Mouse (Mus musculus): ENCODE measurements at regions not wholly inside any gene's neighbourhood (a gene's known extent, or its start where the extent isn't known, plus 50 kb on each side); places are given as distances from the start of the nearest gene placed in this dataset.

DNA sequence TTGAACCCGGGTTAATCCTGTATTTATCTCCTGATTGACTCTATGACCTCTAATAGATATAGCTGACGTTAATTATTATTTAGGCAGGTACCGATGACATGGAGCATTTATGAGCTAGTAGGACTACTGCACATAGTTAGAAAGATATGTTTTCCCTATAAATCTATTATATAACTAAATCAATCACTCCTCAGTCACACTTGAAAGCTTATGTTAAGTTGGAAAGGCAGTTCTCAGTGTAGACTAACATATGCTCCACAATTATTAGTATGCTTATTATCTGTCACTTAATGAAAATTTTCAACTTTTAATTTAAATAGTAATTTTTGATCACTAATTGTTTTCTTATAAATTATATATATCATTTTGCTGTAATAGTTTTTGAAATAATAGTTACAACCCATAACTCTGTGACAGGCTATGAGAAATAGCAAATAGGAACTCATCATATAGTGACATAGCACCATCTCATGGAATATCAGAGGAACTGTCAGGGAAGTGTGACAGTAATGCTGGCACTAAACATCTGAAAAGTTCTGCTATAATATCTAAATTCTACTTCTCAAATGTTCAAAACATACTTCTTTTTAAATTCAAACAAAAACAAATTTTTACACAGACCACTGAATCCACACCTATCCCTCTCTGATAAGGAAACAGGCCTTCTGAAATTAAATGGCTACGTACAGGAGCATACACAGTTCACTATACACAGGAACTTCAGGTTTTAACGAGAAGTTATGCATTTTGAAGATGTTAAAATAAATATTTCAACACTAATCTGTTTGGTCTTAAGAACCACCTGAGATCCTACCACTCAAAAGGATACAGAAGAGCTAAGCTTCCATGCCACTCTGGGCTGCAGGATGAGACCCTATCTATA is 75.3 kb upstream of the Map2 start:
- WGBS: 63% methylated on average over 5 of the region's 5 CpGs

DNA sequence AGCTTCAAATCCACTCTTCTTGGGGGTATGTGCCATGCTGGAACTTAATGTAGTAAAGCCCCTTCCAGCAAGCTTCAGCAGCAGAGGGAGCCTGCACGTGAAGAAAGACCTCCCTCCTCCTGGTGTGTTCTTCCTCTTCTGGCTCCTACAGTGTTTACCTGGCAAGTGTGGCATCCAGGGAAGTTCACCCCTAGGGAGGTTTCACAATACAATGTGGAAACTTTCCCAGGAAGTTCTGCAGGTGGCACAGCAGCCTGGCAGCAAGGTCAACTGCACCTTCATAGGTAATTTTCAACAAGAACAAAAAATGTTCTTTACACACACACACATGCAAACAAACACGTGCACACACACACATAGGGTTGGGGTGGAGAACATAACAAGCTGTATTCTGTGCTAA is 73.7 kb upstream of the Map2 start:
- TF ChIP-seq CTCF (IDR thresholded peaks at IDR 0.05; ENCODE audit: insufficient read depth, low read length) (no peak), POLR2A (IDR thresholded peaks at IDR 0.05; ENCODE audit: borderline replicate concordance, extremely low read depth, low read depth, low read length) (no peak)
- Histone ChIP-seq H3K4me3 (replicated peaks; ENCODE audit: extremely low read depth, low read depth, low read length) (no peak overlapping the region), H3K4me1 (ENCODE audit: control insufficient read depth, insufficient read depth, low read length) (no peaks in the 10 kb centered on the region)
- 25% methylated on average over 2 of the region's 2 CpGs for WGBS
- peak; percentile 5 for DNase-seq

More for the DNA sequence above, 75.3 kb upstream of the Map2 start:
- Histone ChIP-seq H3K4me3 (replicated peaks; ENCODE audit: extremely low read depth, low read depth, low read length) (no peak overlapping the region), H3K4me1 (ENCODE audit: control insufficient read depth, insufficient read depth, low read length) (no peaks in the 10 kb centered on the region)
- DNase-seq: no peak
- TF ChIP-seq POLR2A (IDR thresholded peaks at IDR 0.05; ENCODE audit: borderline replicate concordance, extremely low read depth, low read depth, low read length): no peak
- TF ChIP-seq CTCF (IDR thresholded peaks at IDR 0.05; ENCODE audit: insufficient read depth, low read length): no peak

GRCm38 (mm10) chr1:66104493-66104892 is 70.6 kb upstream of the Map2 start:
- no peak for TF ChIP-seq POLR2A (IDR thresholded peaks at IDR 0.05; ENCODE audit: borderline replicate concordance, extremely low read depth, low read depth, low read length)
- no peak overlapping the region for H3K4me3 ChIP-seq (replicated peaks; ENCODE audit: extremely low read depth, low read depth, low read length)
- DNase-seq: no peak
- 30% methylated on average over 1 of the region's 1 CpGs for WGBS
- H3K4me1 ChIP-seq (ENCODE audit: control insufficient read depth, insufficient read depth, low read length): no peaks in the 10 kb centered on the region

GRCm38 (mm10) chr1:66105206-66105605 is 69.9 kb upstream of the Map2 start:
- Histone ChIP-seq H3K4me1 (ENCODE audit: control insufficient read depth, insufficient read depth, low read length) (no peaks in the 10 kb centered on the region), H3K4me3 (replicated peaks; ENCODE audit: extremely low read depth, low read depth, low read length) (no peak overlapping the region)
- no peak for TF ChIP-seq CTCF (IDR thresholded peaks at IDR 0.05; ENCODE audit: insufficient read depth, low read length)
- TF ChIP-seq POLR2A (IDR thresholded peaks at IDR 0.05; ENCODE audit: borderline replicate concordance, extremely low read depth, low read depth, low read length): no peak
- 77% methylated on average over 5 of the region's 5 CpGs for WGBS
- DNase-seq: no peak

GRCm38 (mm10) chr1:66108051-66108450 is 67.0 kb upstream of the Map2 start:
- H3K4me3 ChIP-seq (replicated peaks; ENCODE audit: extremely low read depth, low read depth, low read length): no peak overlapping the region
- no peak for TF ChIP-seq POLR2A (IDR thresholded peaks at IDR 0.05; ENCODE audit: borderline replicate concordance, extremely low read depth, low read depth, low read length)
- TF ChIP-seq CTCF (IDR thresholded peaks at IDR 0.05; ENCODE audit: insufficient read depth, low read length): no peak
- no peaks in the 10 kb centered on the region for H3K4me1 ChIP-seq (ENCODE audit: control insufficient read depth, insufficient read depth, low read length)
- 77% methylated on average over 3 of the region's 3 CpGs for WGBS
- DNase-seq: no peak

- TF ChIP-seq CTCF (IDR thresholded peaks at IDR 0.05; ENCODE audit: insufficient read depth, low read length) (no peak), POLR2A (IDR thresholded peaks at IDR 0.05; ENCODE audit: borderline replicate concordance, extremely low read depth, low read depth, low read length) (no peak)
- no peaks in the 10 kb centered on the region for H3K4me1 ChIP-seq (ENCODE audit: control insufficient read depth, insufficient read depth, low read length)
- no peak overlapping the region for H3K4me3 ChIP-seq (replicated peaks; ENCODE audit: extremely low read depth, low read depth, low read length)
- 26% methylated on average over 1 of the region's 1 CpGs for WGBS
- no peak for DNase-seq
Observed at GRCm38 (mm10) chr1:66113916-66114315, 61.2 kb upstream of the Map2 start.

- 48% methylated on average over 3 of the region's 3 CpGs for WGBS
- TF ChIP-seq CTCF (IDR thresholded peaks at IDR 0.05; ENCODE audit: insufficient read depth, low read length) (no peak), POLR2A (IDR thresholded peaks at IDR 0.05; ENCODE audit: borderline replicate concordance, extremely low read depth, low read depth, low read length) (no peak)
- DNase-seq: no peak
- no peaks in the 10 kb centered on the region for H3K4me1 ChIP-seq (ENCODE audit: control insufficient read depth, insufficient read depth, low read length)
- H3K4me3 ChIP-seq (replicated peaks; ENCODE audit: extremely low read depth, low read depth, low read length): no peak overlapping the region
Observed at GRCm38 (mm10) chr1:66115330-66115729, 59.7 kb upstream of the Map2 start.
